Mouse (Mus musculus) myocyte (in vitro differentiated cells): ENCODE measurements around the gene Bloc1s2. TPM values are rescaled to one million over a fixed set of nuclear protein-coding genes. Genes with fewer than 3 reads are reported as not detected.

Experiments used
- H3K27me3 ChIP-seq: one replicate; pipeline ENCODE4 v1.6.1; 2011; ENCODE audit not compliant: control insufficient read depth, insufficient read depth, insufficient read length
- H3K36me3 ChIP-seq: one replicate; pipeline ENCODE4 v1.6.1; 2011; ENCODE audit not compliant: control insufficient read depth, insufficient read depth
- H3K4me2 ChIP-seq: one replicate; pipeline ENCODE4 v1.6.1; 2011; ENCODE audit warnings: low read depth, control low read depth
- H3K4me3 ChIP-seq: one replicate; pipeline ENCODE4 v1.5.1; 2011; ENCODE audit warnings: mild to moderate bottlenecking, control low read depth, moderate library complexity
- H3K79me2 ChIP-seq: one replicate; pipeline ENCODE4 v1.6.1; 2011; ENCODE audit not compliant: control insufficient read depth, insufficient read depth
- H3ac ChIP-seq: one replicate; pipeline ENCODE4 v1.6.1; 2011; ENCODE audit not compliant: control insufficient read depth, insufficient read length
- CEBPB ChIP-seq: IDR thresholded peaks from 2 replicates; pipeline ENCODE4 v1.6.1; 2011; ENCODE audit warnings: mild to moderate bottlenecking, moderate library complexity; ENCODE audit not compliant: poor library complexity, insufficient read depth, severe bottlenecking
- E2F4 ChIP-seq: IDR thresholded peaks from one replicate; pipeline ENCODE4 v1.6.1; 2011; ENCODE audit warnings: mild to moderate bottlenecking, control low read depth, moderate library complexity; ENCODE audit not compliant: insufficient read depth
- MAX ChIP-seq: IDR thresholded peaks from one replicate; pipeline ENCODE4 v1.6.1; 2011; ENCODE audit warnings: low read depth, mild to moderate bottlenecking, control low read depth
- MYOD1 ChIP-seq, 3 experiments: IDR thresholded peaks; one replicate each; pipeline ENCODE4 v1.6.1; 2011; ENCODE audit warnings: control low read depth in 2 of 3, low read depth in 2 of 3, mild to moderate bottlenecking in 2 of 3, moderate library complexity in 1 of 3; ENCODE audit not compliant: insufficient read length in 2 of 3, control insufficient read depth in 1 of 3
- MYOG ChIP-seq, 3 experiments: IDR thresholded peaks; one replicate each; pipeline ENCODE4 v1.6.1; 2011; ENCODE audit warnings: control low read depth in 2 of 3, low read depth in 2 of 3, mild to moderate bottlenecking in 2 of 3; ENCODE audit not compliant: insufficient read length in 2 of 3, control insufficient read depth in 1 of 3, insufficient read depth in 1 of 3
- POLR2A ChIP-seq: IDR thresholded peaks from one replicate; pipeline ENCODE4 v1.6.1; 2011; ENCODE audit warnings: low read depth, mild to moderate bottlenecking, control low read depth, moderate library complexity; ENCODE audit not compliant: insufficient read length
- POLR2AphosphoS2 ChIP-seq: IDR thresholded peaks from one replicate; pipeline ENCODE4 v1.6.1; 2011; ENCODE audit warnings: low read depth, control low read depth; ENCODE audit not compliant: insufficient read length
- REST ChIP-seq: IDR thresholded peaks from one replicate; pipeline ENCODE4 v1.6.1; 2011; ENCODE audit warnings: mild to moderate bottlenecking, control low read depth, moderate library complexity; ENCODE audit not compliant: insufficient read depth, insufficient read length
- SRF ChIP-seq: IDR thresholded peaks from one replicate; pipeline ENCODE4 v1.6.1; 2011; ENCODE audit warnings: low read depth; ENCODE audit not compliant: control insufficient read depth, insufficient read length
- TCF12 ChIP-seq: IDR thresholded peaks from one replicate; pipeline ENCODE4 v1.6.1; 2011; ENCODE audit warnings: mild to moderate bottlenecking, control low read depth; ENCODE audit not compliant: poor library complexity, insufficient read depth, severe bottlenecking
- TCF3 ChIP-seq: IDR thresholded peaks from one replicate; pipeline ENCODE4 v1.6.1; 2011; ENCODE audit warnings: low read depth, control low read depth; ENCODE audit not compliant: insufficient read length
- USF1 ChIP-seq: IDR thresholded peaks from one replicate; pipeline ENCODE4 v1.6.1; 2011; ENCODE audit warnings: low read depth, mild to moderate bottlenecking, control low read depth, moderate library complexity
- polyA plus RNA-seq: library from polyadenylated mRNA; unstranded; fragments of >200 nt; fragmentation: generic; extraction: Trizol; gene quantifications from one replicate; pipeline ENCODE4 v1.2.1, GENCODE M21; 2012; ENCODE audit warnings: missing spikeins

Bloc1s2 gene
- polyA plus RNA-seq, 1 experiment: 65.1 TPM

GRCm38 (mm10) chr19:44104393-44104792 is 41.9 kb downstream of the Bloc1s2 start:
- H3K4me2 ChIP-seq: no peak overlapping the region
- H3K79me2 ChIP-seq: peaks cover 50% of the 10 kb centered on the region
- TF ChIP-seq CEBPB (no peak), TCF3 (no peak), POLR2A (no peak), POLR2AphosphoS2 (no peak), MYOG (IDR thresholded peaks at IDR 0.05; ENCODE audit: control insufficient read depth in 1 of 3, insufficient read depth in 1 of 3, insufficient read length in 2 of 3, low read depth in 2 of 3) (no peak), E2F4 (no peak), REST (no peak), TCF12 (no peak), SRF (no peak), MAX (no peak), USF1 (no peak), MYOD1 (IDR thresholded peaks at IDR 0.05; ENCODE audit: control insufficient read depth in 1 of 3, insufficient read length in 2 of 3, low read depth in 2 of 3) (no peak)
- H3K36me3 ChIP-seq: peaks cover 9% of the 10 kb centered on the region
- H3ac ChIP-seq: no peak overlapping the region
- H3K4me3 ChIP-seq: no peak overlapping the region
- H3K27me3 ChIP-seq: no peaks in the 10 kb centered on the region

DNA sequence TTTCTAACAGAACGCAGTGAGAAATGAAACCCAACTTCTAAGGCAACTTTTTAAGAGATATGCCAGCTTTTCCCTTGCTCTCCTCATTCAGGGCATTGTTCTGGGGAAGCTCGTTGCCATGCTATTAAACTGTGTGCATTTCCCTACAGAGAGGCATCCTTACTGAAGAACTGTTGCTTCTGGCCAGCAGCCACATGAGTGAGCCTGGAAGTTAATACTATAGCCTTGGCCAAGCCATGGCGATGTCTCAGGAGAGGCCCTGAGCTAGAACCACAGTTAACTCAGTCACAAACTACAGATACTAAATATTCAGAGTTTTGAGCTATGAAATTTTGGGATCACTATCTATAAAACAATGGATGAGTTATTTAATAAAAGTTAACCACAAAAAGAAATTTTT is 43.2 kb downstream of the Bloc1s2 start:
- no peak for TF ChIP-seq TCF12
- no peak for TF ChIP-seq SRF
- no peak for TF ChIP-seq TCF3
- TF ChIP-seq USF1: no peak
- TF ChIP-seq POLR2AphosphoS2: no peak
- TF ChIP-seq POLR2A: no peak
- no peak for TF ChIP-seq E2F4
- no peak for TF ChIP-seq CEBPB
- no peak for TF ChIP-seq MYOD1 (IDR thresholded peaks at IDR 0.05; ENCODE audit: control insufficient read depth in 1 of 3, insufficient read length in 2 of 3, low read depth in 2 of 3)
- no peak for TF ChIP-seq MYOG (IDR thresholded peaks at IDR 0.05; ENCODE audit: control insufficient read depth in 1 of 3, insufficient read depth in 1 of 3, insufficient read length in 2 of 3, low read depth in 2 of 3)
- no peak for TF ChIP-seq MAX
- TF ChIP-seq REST: no peak
- Histone ChIP-seq H3K79me2 (peaks cover 50% of the 10 kb centered on the region), H3K4me2 (no peak overlapping the region)

GRCm38 (mm10) chr19:44100840-44101239 is 45.4 kb downstream of the Bloc1s2 start:
- H3K36me3 ChIP-seq: peaks cover 34% of the 10 kb centered on the region
- TF ChIP-seq TCF3: no peak
- no peak for TF ChIP-seq REST
- TF ChIP-seq MAX: no peak
- no peak for TF ChIP-seq TCF12
- TF ChIP-seq MYOG (IDR thresholded peaks at IDR 0.05; ENCODE audit: control insufficient read depth in 1 of 3, insufficient read depth in 1 of 3, insufficient read length in 2 of 3, low read depth in 2 of 3): no peak
- no peak for TF ChIP-seq POLR2A
- no peak for TF ChIP-seq SRF
- TF ChIP-seq CEBPB: no peak
- no peak for TF ChIP-seq E2F4
- TF ChIP-seq USF1: no peak
- TF ChIP-seq POLR2AphosphoS2: no peak
- no peak for TF ChIP-seq MYOD1 (IDR thresholded peaks at IDR 0.05; ENCODE audit: control insufficient read depth in 1 of 3, insufficient read length in 2 of 3, low read depth in 2 of 3)
- H3K27me3 ChIP-seq: no peaks in the 10 kb centered on the region
- no peak overlapping the region for H3K4me2 ChIP-seq
- no peak overlapping the region for H3K4me3 ChIP-seq
- H3ac ChIP-seq: no peak overlapping the region
- peaks cover 36% of the 10 kb centered on the region for H3K79me2 ChIP-seq

More for the DNA sequence above, 43.2 kb downstream of the Bloc1s2 start:
- Histone ChIP-seq H3K27me3 (no peaks in the 10 kb centered on the region), H3K4me3 (no peak overlapping the region), H3K36me3 (peaks cover 18% of the 10 kb centered on the region), H3ac (no peak overlapping the region)

Other genes with a start within 250 kb of the Bloc1s2 start
- gene Dnmbp, start 206.3 kb downstream of the Bloc1s2 start, polyA plus RNA-seq: 7.8 TPM
- gene Cpn1, start 159.9 kb downstream of the Bloc1s2 start, polyA plus RNA-seq: not detected
- 0.38 TPM for gene Cyp2c23, start 117.2 kb downstream of the Bloc1s2 start, polyA plus RNA-seq
- gene Erlin1, start 76.7 kb downstream of the Bloc1s2 start, polyA plus RNA-seq: 13.5 TPM
- 12.2 TPM for gene Chuk, start 39.0 kb downstream of the Bloc1s2 start, polyA plus RNA-seq
- gene Cwf19l1, start 10.6 kb downstream of the Bloc1s2 start, polyA plus RNA-seq: 10.3 TPM
- not detected for gene Pkd2l1, start 46.0 kb upstream of the Bloc1s2 start, polyA plus RNA-seq
- gene Scd3, start 56.8 kb upstream of the Bloc1s2 start, polyA plus RNA-seq: 0.05 TPM
- 868 TPM for gene Scd2, start 147.2 kb upstream of the Bloc1s2 start, polyA plus RNA-seq
- gene Scd4, start 186.6 kb upstream of the Bloc1s2 start, polyA plus RNA-seq: 0.16 TPM